Mouse (Mus musculus): ENCODE data around the gene Snd1.

DNA sequence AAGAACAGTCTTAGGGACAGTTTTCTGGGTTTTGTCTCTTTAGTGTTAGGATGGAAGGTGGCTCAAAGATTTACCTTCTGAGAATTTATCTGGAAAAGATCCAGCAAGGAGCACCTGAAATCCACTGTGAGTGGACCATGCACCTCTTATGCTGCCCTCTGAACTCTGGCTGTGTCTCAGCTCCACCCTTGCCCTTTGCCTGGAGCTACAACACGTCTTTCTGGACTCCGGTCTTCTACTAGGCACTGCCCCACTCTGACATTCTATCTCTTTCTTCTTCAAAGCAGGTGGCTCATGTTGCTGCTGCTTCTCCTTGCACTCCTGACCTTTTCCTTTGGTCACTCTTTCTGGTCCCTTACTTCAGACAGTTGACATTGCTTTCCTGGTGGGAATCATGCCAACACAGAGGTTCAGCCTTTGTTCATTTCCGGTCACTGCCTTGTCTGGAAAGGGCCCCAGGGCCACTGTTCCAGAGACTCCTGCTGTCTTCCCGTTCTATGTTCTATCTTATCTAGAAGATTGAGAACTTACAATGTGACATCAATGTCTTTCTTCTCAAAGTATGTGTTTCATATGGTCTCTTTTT, 4.8 kb upstream of the Snd1 start:
- TF ChIP-seq GATA1 (IDR thresholded peaks at IDR 0.05; ENCODE audit: borderline replicate concordance, low read length) (no peak), FLI1 (IDR thresholded peaks at IDR 0.05; ENCODE audit: low read length) (no peak)
